Mouse (Mus musculus): ENCODE results near the gene Pmf1. TPM values are rescaled to one million over a fixed set of nuclear protein-coding genes. Genes with fewer than 3 reads are reported as not detected.
A peak's percentile ranks its signal among the peaks of the same experiment; 100 is the strongest.
"Not testable (repeated sequence)": the region's sequence is repeated elsewhere in the genome, so short reads cannot be mapped to it uniquely, and the experiment has no call there.

The Pmf1 gene
- polyA plus RNA-seq, 1 experiment: 11.1 TPM

DNA sequence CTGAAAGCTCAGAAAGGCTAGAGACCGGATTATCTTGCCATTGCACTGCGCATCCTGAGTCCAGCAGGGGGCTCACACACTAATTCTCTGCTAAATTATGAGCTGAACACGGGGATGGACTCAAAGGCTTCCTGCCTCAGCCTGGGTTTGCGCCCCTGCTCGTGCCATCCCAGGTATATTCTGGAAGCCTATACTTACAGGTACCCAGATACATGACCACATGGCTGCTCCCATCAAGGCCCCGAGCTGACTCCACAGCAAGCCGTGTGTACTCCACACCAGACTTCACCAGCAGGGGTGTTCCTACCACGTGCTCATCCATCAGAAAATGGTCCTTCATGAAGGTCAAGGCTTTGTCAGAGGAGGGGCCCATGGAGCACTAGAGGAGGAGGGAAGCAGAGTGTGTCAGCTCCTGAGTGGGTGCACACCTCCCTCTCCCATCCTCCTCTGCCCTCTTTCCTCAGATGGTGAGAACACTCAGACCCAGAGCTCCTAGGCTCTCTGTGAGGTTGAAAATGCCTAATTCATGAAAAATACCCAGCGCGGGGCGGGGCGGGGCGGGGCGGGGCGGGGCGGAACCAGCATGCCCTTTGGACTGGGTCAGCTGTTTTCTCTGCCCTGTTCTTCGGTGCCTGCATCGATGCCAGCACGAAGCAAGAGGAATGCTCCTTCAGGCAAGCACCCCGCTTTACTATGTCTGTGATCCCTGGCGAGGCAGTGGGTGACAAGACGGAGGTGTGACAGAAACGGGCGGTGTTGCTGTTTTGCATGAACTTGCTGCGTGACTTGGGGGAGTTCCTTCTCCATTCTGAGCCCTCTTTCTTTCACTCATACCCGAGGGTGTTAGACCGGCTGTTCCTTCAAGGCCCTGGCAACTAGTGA is 30.6 kb upstream of the Pmf1 start:
- H3K4me1 ChIP-seq (ENCODE audit: control insufficient read depth, insufficient read depth, low read length): peaks cover 11% of the 10 kb centered on the region
- TF ChIP-seq POLR2A (IDR thresholded peaks at IDR 0.05; ENCODE audit: extremely low read depth, insufficient read depth, low read length) (no peak), CTCF (IDR thresholded peaks at IDR 0.05; ENCODE audit: extremely low read depth, insufficient read depth, low read length) (peak; percentile 42)
- no peak overlapping the region for H3K4me3 ChIP-seq (ENCODE audit: insufficient read depth, low read length)
- H3K27ac ChIP-seq (ENCODE audit: insufficient read depth, low read length): no peak overlapping the region

DNA sequence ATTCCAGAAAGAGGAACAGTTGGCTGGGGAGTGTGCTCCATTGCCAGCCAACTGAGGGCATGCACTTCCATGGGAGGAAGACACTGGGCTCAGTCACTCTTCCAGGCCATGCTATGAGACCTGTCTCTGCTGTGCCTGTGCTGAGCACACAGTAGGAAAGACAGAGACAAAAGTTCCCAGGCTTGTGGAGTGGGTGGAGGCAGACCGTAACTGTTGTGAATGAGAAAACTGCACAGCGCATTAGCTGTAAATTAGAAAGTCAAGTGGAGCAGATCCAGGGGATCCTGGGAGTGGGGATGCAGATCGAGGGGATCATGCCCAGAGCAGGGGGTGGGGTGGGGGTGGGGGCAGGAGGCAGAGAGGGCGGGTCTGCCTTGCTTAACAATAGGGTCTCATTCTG is 29.5 kb upstream of the Pmf1 start:
- Histone ChIP-seq H3K4me3 (ENCODE audit: insufficient read depth, low read length) (no peak overlapping the region), H3K27ac (ENCODE audit: insufficient read depth, low read length) (no peak overlapping the region), H3K4me1 (ENCODE audit: control insufficient read depth, insufficient read depth, low read length) (peaks cover 11% of the 10 kb centered on the region)
- TF ChIP-seq POLR2A (IDR thresholded peaks at IDR 0.05; ENCODE audit: extremely low read depth, insufficient read depth, low read length): no peak
- TF ChIP-seq CTCF (IDR thresholded peaks at IDR 0.05; ENCODE audit: extremely low read depth, insufficient read depth, low read length): no peak

DNA sequence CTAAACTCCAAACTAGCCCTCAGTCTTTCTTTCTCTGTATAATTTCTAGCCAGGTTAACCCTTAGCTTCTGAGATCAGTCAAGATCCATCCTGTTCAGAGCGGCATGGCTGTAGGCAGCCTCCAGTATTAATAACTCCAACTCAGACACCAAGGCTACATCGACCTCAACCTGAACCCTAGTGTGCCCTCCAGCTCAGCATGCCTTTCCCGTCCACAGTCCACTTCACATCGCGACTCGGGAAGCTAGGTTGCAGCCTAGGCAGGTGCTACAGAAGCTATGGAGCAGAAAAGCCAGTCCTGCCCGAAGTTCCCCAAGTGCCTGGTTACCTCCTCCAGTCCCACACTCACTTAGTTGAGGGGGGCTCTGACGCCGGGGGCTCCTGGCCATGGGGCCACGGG is 27.3 kb upstream of the Pmf1 start:
- Histone ChIP-seq H3K4me3 (ENCODE audit: insufficient read depth, low read length) (no peak overlapping the region), H3K27ac (ENCODE audit: insufficient read depth, low read length) (no peak overlapping the region), H3K4me1 (ENCODE audit: control insufficient read depth, insufficient read depth, low read length) (peaks cover 10% of the 10 kb centered on the region)
- no peak for TF ChIP-seq CTCF (IDR thresholded peaks at IDR 0.05; ENCODE audit: extremely low read depth, insufficient read depth, low read length)
- no peak for TF ChIP-seq POLR2A (IDR thresholded peaks at IDR 0.05; ENCODE audit: extremely low read depth, insufficient read depth, low read length)

DNA sequence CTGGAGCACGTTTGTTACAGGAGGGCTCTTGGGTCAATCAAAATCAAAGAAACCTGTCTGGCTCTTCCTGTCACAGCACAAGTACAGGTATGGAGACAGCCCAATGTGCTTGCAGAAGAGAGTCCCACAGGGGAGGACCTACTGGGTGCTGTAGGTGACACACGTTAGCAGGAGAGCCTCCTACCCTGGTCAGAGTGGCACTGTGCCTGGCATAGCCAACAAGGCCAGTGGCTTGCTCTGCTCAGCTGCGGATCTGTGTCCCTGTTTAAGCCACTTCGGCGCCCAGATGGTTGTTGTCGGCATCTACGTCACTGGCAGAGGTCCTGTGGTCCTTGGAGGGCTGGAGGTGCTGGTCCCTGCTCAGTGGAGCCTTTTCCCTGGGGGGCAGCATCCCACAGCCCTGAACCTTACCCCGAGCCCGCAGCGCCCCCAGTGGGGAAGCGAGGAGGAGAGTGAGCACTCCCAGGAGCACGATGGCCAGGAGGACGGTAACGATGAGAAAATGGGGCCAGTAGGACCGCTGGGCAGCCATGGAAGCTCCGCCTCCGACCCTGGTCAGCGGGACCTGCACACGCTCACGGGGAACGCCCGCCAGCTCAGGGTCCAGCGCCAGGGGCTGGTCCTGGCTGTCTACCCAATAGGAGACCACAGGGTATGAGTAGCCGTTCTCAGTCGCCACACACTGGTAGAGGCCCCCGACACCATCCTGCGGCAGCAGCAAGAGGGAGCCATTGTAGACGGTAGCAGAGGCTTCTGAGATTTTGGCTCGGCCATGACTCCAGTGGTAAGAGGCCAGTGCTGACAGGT is 26.5 kb upstream of the Pmf1 start:
- Histone ChIP-seq H3K27ac (ENCODE audit: insufficient read depth, low read length) (peak overlapping the region; percentile 14), H3K4me1 (ENCODE audit: control insufficient read depth, insufficient read depth, low read length) (peaks cover 10% of the 10 kb centered on the region), H3K4me3 (ENCODE audit: insufficient read depth, low read length) (no peak overlapping the region)
- TF ChIP-seq CTCF (IDR thresholded peaks at IDR 0.05; ENCODE audit: extremely low read depth, insufficient read depth, low read length): 0 out of 2 replicates have a peak, but pooled peaks have one; percentile 28
- no peak for TF ChIP-seq POLR2A (IDR thresholded peaks at IDR 0.05; ENCODE audit: extremely low read depth, insufficient read depth, low read length)

DNA sequence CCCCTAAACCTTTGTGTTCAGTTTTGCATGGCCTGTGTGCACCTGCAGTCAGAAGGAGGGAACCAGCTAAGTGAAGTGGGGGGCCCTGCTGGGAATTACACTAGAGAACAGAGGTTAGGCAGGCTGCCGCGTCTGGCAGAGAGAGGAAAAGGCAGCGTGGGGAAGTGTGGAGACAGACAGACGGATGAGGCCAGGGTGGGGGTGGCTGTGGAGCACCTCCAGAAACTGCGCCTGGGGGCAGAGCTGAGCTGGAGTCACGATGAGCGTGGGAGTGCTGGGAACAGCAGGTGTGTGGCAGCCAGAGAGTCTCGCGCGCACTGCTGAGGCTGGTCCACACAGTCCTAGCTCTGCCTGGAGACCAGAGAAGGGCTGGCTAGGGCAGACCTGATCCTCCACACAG is 25.4 kb upstream of the Pmf1 start:
- Histone ChIP-seq H3K4me1 (ENCODE audit: control insufficient read depth, insufficient read depth, low read length) (peaks cover 8% of the 10 kb centered on the region; the same call in 1 of the 2 replicates), H3K4me3 (ENCODE audit: insufficient read depth, low read length) (no peak overlapping the region), H3K27ac (ENCODE audit: insufficient read depth, low read length) (no peak overlapping the region)
- no peak for TF ChIP-seq POLR2A (IDR thresholded peaks at IDR 0.05; ENCODE audit: extremely low read depth, insufficient read depth, low read length)
- TF ChIP-seq CTCF (IDR thresholded peaks at IDR 0.05; ENCODE audit: extremely low read depth, insufficient read depth, low read length): no peak

DNA sequence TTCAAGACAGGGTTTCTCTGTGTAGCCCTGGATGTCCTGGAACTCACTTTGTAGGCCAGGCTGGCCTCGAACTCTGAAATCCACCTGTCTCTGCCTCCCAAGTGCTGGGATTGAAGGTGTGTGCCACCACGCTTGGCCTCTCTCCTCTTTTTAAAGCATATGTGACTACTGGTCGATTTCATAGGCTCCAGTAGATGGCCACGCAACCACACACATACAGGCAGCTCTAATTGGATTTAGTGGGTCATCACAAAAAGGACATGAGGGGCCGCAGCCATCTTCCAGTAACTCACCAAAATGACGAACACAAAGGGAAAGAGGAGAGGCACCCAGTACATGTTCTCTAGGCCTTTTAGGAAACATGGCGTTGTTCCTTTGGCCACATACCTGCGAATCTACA is 18.5 kb upstream of the Pmf1 start:
- not testable (repeated sequence) for H3K27ac ChIP-seq (ENCODE audit: insufficient read depth, low read length); H3K4me3 ChIP-seq (ENCODE audit: insufficient read depth, low read length); H3K4me1 ChIP-seq (ENCODE audit: control insufficient read depth, insufficient read depth, low read length)
- 0 out of 2 replicates have a peak, but pooled peaks have one; percentile 13 for TF ChIP-seq CTCF (IDR thresholded peaks at IDR 0.05; ENCODE audit: extremely low read depth, insufficient read depth, low read length)

DNA sequence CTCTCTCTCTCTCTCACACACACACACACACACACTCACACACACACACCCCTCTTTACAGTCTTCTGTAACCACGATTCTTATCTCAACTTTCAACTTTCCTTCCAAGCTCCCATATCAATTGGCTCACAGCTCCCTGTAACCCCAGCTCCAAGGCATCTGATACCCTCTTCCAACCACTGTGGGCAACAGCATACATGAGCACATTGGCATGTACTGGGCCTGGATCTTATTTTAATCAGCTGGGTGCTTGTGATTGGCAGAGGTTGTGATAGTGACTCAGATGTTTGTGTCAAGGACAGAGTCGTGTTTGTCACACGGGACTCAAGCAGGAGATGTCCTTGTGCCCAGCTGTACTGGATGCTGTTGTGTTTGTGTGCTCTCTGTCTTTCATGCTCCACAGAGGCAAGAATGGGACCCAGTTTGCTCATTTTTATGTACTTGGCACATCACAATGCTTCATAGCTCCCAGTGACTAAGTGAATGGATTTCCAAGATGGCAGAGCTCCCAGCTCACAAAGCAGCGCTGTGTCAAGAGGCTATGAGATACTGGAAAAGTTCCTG is 17.3 kb upstream of the Pmf1 start:
- TF ChIP-seq CTCF (IDR thresholded peaks at IDR 0.05; ENCODE audit: extremely low read depth, insufficient read depth, low read length) (no peak), POLR2A (IDR thresholded peaks at IDR 0.05; ENCODE audit: extremely low read depth, insufficient read depth, low read length) (no peak)
- H3K27ac ChIP-seq (ENCODE audit: insufficient read depth, low read length): no peak overlapping the region
- peaks cover 5% of the 10 kb centered on the region; the same call in 1 of the 2 replicates for H3K4me1 ChIP-seq (ENCODE audit: control insufficient read depth, insufficient read depth, low read length)
- H3K4me3 ChIP-seq (ENCODE audit: insufficient read depth, low read length): no peak overlapping the region

DNA sequence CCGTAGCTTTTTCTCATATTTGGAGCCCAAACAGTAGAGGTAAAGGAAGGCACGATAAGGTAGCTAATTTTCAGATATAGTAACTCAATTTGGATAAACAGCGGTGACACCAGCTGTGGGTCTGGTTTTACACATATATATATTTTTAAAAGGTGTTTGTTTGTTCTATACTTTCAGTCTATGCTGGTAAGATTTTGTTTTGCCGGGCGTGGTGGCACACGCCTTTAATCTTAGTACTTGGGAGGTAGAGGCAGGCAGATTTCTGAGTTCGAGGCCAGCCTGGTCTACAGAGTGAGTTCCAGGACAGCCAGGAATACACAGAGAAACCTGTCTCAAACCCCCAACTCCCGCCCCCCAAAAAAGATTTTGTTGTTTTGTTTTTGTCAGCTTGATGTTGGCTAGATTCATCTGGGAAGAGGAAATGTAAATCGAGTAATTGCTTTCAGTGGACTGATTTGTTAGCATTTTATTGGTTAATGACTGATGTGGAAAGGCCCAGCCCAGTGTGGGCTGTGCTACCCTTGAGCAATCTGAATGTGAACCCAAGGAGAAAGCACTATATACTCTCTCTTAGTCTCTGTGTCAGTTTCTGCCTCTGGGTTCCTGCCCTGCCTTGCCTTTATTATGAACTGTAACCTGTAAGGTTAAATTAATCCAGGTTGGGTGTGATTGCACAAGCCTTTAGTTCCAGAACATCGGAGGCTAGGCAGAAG is 15.7 kb upstream of the Pmf1 start:
- Histone ChIP-seq H3K4me3 (ENCODE audit: insufficient read depth, low read length) (no peak overlapping the region), H3K4me1 (ENCODE audit: control insufficient read depth, insufficient read depth, low read length) (peaks cover 8% of the 10 kb centered on the region), H3K27ac (ENCODE audit: insufficient read depth, low read length) (no peak overlapping the region)
- TF ChIP-seq POLR2A (IDR thresholded peaks at IDR 0.05; ENCODE audit: extremely low read depth, insufficient read depth, low read length) (no peak), CTCF (IDR thresholded peaks at IDR 0.05; ENCODE audit: extremely low read depth, insufficient read depth, low read length) (no peak)

DNA sequence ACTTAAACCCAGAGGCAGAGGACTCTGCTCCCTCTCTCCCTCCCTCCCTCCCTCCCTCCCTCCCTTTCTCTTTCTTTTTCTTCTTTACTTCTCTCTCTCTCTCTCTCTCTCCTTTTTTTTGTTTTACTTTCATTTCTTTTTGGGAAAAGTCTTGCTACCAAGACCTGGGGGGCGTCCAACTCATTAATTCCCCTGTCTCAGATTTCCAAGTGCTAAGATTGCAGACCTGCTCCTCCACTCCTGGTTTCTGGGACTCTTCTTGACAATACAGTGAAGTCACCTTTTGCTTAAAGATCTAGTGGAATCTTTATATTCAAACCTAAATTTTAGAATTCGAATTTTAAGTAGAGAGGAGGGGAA is 15.2 kb upstream of the Pmf1 start:
- Histone ChIP-seq H3K4me3 (ENCODE audit: insufficient read depth, low read length) (peak overlapping the region; percentile 70; the same call in 1 of the 2 replicates), H3K4me1 (ENCODE audit: control insufficient read depth, insufficient read depth, low read length) (peaks cover 8% of the 10 kb centered on the region), H3K27ac (ENCODE audit: insufficient read depth, low read length) (no peak overlapping the region)
- no peak for TF ChIP-seq POLR2A (IDR thresholded peaks at IDR 0.05; ENCODE audit: extremely low read depth, insufficient read depth, low read length)
- no peak for TF ChIP-seq CTCF (IDR thresholded peaks at IDR 0.05; ENCODE audit: extremely low read depth, insufficient read depth, low read length)

Data from cortical plate, adult 2 months (tissue).